Mouse (Mus musculus): Measurements from ENCODE around the gene Sept5.

Gene Sept5

DNA sequence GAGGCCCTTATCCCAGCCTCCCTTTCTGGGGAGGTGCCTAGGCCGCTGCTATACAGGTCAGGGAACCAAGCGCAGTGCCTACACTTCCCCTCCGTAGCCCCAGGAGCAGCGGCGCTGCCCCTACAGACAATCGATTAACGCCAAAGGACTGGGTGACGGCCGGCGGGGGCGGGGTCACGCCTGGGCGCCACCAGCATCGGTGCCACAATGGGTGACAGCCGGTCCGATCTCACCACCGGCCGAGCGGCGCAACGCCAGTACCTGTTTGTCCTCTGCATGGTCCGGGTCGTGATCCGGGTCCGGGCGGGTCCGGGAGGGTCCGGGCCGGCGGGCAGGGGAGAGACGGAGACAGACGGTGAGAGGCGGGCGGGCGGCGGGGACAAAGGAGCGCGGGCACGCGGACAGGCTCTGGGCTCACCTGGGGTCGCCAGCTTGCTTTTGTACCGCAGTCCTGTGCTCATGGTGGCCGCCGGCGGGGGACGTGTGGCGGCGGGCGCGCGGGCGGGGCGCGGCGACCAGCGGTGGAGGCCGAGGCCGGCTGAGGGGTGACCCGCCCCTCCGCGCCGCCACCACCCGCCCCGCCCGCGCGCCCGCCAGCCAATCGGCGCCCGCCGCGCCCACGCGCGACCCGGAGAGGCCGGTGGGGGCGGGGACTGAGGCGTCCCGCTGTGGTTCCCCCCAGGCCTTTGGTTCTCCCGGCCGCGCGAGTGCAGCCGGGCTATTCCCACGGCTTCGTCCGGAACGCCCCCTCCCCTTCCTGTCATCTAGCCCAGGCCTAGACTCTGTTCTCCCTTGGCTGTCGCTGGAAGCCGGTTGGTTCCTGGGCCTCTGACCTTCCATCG is at the start of gene Sept5:
TSS of gene Sept5 (minus strand) at position 565 of the 842 bp plus-strand sequence.
- DNase-seq (ENCODE audit: low spot score in 2 of 2), result peak; percentile 64 to 73

DNA sequence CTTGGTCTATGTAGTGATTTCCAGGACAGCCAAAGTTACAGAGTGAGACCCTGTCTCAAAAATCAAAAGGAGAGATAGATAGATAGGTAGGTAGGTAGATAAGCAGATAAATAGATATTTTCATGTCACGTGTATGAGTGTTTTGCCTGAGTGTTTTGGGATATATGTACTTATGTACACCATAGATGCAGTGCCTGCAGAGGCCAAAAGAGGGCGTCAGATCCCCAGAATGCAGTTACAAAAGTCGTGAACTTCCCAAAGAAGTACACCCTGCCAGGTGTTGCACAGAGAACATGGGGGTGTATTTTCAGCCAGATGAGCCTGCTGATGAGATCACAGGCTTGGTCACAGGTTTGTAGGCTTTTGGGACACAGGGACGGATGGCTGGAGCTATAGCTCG is 49.4 kb upstream of the Sept5 start:
- no peak for DNase-seq (ENCODE audit: low spot score in 2 of 2)

GRCm38 (mm10) chr16:18677746-18678679 is 48.3 kb upstream of the Sept5 start:
- peak; percentile 40 to 68 for DNase-seq (ENCODE audit: low spot score in 2 of 2)

DNA sequence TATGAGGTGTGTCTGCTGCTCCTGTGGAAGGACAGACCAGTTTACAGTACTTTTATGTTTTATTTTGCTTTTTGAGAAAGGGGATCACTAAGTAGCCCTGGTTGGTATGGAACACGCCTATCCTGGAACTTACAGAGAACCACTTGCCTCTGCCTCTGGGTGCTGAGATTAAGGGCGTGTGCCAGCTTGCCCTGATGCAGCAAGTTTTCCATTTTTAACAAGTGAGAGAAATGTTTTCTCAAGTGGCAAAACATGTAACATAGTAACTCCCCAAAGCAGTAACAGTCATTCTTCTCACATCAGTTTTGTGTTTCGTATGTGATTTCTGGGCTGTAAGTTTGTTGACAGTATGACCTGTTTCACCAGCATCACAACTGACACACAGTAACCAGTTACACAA is 43.3 kb upstream of the Sept5 start:
- no peak for DNase-seq (ENCODE audit: low spot score in 2 of 2)

GRCm38 (mm10) chr16:18672027-18672426 is 42.3 kb upstream of the Sept5 start:
- DNase-seq (ENCODE audit: low spot score in 2 of 2), result no peak

GRCm38 (mm10) chr16:18669914-18670313 is 40.2 kb upstream of the Sept5 start:
- DNase-seq (ENCODE audit: low spot score in 2 of 2), result no peak

DNA sequence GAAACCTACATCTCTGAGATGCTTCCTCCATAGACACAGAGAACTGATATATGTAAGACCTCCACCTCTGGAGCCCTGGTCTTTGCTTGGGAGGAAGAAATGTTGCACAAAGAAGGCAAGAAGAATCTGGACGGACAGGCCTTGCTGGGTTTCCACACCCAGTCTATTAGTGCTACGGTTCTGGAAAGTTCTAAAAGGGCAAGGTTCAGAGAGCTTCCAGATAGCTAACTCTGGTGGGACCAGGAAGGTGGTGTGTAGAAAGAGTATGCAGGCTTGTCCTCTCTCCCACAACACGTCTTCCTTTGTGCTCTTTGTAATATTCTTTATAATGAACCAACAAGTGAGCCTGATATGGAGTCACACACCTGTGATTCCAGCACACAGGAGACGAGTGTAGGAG is 28.8 kb upstream of the Sept5 start:
- DNase-seq (ENCODE audit: low spot score in 2 of 2), result no peak

DNA sequence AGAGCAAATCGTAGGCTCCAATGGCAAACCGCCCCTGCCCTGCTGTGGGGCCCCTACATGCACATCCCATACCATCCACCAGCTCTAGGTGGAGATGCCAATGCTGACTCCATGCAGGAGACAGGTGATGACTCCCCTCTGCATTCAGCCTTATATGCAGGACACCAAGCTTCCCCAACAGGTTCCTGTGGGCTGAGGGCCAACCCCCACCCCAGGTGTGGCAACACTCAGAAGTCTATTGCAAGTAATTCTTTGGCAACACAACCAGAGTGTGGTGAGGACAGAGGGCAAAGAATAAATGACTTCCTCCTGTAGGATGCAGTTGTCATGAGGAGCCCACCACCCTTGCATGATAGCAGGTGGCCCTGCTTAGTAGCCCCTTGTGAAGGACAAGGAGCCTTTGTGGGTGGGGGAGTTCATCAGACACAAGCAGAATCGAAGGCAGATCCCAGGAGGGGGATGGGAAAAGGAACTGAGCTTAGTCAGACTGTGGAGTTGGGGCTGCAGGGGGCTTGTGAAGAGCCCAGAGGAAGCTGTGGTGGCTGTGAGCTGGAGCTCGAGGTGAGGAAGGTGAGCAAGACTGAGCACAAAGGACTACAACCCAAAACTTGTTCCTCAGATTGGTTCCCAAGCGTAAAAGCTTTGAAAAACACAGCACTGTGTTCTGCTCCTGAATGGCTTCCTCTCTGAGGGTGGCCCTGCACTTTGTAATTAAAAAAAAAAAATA is 25.8 kb upstream of the Sept5 start:
- DNase-seq (ENCODE audit: low spot score in 2 of 2), result no peak

DNA sequence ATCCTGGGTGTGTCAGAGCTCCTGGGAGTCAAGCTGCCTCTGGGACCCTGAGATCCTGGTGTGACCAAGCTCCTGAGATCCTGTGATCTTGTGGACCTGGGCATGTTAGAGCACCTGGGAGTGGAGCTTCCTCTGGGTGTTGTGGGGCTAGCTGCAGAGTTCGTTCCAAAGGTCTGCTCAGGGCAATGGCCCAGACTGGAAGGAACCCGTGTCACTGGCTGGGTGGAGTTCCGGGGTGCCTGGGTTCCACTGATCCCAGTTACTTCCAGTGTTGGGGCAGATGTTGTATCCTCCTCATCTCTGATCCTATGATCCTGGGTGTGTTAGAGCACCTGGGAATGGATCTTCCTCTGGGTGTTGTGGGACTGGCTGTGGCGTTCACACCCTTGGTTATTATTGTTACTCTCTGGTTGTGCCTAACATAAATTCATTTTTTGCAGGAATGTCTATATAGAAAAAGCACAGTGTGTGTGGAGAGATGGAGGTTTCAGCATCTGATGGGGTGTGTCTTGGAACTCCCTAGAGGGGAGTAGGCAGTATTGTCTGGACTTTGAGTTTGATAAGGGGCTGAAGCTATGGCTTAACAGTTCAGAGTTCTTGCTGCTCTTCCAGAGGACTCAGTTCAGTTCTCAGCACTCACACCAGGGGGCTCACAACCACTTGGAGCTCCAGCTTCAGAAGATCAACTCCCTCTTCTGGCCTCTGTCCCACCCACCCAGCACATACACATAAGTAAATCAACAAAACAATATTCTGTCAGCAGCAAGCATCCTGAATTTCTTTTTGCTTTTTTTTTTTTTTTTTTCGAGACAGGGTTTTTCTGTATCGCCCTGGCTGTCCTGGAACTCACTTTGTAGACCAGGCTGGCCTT is 23.8 kb upstream of the Sept5 start:
- no peak for DNase-seq (ENCODE audit: low spot score in 2 of 2)

- no peak for DNase-seq (ENCODE audit: low spot score in 2 of 2)
Observed at GRCm38 (mm10) chr16:18649126-18649525, 19.4 kb upstream of the Sept5 start.

DNA sequence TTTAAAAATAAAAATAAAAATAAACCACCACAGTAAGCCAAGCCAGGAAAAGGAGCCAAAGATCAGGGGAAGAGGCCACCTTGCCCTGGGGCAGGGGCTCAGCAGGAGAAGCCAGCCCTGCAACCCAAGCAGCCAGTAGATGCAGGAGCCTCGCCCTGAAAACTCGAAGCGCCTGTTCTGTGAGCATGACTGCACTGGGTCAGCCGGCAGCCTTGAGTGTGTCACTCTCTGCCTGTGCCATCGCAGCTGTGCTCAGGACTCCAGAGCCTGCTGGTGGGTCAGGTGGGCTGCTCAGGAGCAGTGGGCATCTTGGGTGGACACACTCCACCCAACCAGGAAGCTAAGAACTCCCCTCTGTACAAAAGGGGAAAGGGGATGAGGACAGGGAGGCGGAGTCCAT is 15.6 kb upstream of the Sept5 start:
- DNase-seq (ENCODE audit: low spot score in 2 of 2), result no peak

DNA sequence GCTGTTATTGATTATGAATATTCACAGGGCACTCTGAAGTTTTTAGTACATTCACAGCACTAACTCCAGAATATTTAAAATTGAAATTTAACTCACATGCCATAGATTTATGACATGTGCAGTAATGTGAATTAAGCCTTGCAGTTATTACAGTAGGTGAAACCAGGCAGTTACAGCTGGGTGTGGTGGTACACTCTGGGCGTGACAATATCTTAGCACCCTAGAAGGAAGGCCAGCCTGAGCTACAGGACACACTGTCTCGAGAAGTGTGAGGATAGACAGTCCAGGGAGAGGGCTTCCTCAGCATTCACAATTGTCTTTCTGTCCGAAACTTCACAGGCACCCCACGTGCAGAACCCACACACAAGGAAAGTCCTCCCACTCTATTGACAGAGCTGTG is 14.7 kb upstream of the Sept5 start:
- DNase-seq (ENCODE audit: low spot score in 2 of 2), result no peak

DNA sequence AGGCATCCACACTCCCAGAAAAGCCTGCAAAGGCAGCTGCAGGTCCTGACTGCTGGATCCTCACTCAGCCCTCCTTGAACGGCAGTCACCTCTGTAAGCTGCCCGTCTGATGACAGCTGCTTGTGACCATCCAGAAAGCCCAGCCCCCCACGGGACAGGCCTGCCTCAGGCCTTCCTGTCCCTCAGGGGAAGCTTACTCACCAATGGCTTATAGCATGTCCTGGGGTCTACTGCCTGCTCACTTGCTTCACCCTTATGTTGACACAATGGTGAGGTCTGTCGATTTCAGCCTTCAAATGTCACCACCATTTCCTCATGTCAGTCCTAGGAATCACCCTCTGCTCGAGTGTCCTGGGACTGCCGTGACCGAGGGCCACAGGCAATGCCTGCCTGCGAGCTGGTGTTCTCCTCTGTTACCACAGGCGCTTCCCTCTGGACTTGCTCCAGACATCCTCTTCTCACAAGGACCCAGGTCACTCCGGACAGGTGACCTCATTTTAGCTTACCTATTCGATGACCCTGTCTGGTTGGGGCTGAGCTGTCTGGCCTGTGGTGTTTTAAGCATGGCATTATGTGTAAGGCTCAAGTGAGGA is 13.7 kb upstream of the Sept5 start:
- no peak for DNase-seq (ENCODE audit: low spot score in 2 of 2)

DNA sequence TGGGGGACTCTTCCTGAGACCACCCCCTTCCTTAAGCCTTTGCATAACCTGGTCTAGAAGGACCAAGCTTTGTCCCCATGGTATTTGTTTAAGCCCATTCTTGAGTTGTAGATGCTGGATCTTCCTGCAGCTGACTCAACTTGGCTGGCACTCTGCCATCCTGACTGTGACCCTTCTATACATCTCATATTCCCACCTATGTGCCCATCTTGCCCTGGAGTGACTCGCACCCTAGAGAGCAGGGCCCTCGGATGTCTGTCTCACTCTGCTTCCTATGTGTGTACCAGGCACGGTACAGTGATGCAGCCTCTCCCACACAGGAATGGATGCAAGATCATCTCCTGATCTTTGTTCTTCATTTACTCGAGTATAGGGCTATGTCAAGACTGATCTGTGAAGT is 13.1 kb upstream of the Sept5 start:
- DNase-seq (ENCODE audit: low spot score in 2 of 2), result no peak

DNA sequence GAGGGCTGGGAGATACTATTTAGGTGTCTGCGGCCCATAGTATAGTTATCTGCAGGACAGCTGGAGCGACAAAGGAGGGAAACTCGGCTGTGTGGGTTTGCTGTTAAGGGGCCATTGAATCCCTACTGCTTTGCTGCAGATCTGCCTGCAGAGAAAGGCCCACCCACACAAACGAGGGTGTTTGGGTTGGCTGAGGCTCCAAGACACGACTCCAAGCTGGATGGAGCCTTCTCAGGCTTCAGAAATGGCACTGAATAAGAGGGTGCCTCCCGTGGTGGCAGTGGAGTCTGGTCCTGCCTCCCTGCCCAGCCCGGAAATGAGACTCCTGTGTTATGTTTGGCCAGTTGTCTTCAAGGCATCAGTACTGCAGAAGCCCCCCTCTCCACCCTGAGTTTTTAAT is 12.5 kb upstream of the Sept5 start:
- peak; percentile 43 to 73 for DNase-seq (ENCODE audit: low spot score in 2 of 2)

DNA sequence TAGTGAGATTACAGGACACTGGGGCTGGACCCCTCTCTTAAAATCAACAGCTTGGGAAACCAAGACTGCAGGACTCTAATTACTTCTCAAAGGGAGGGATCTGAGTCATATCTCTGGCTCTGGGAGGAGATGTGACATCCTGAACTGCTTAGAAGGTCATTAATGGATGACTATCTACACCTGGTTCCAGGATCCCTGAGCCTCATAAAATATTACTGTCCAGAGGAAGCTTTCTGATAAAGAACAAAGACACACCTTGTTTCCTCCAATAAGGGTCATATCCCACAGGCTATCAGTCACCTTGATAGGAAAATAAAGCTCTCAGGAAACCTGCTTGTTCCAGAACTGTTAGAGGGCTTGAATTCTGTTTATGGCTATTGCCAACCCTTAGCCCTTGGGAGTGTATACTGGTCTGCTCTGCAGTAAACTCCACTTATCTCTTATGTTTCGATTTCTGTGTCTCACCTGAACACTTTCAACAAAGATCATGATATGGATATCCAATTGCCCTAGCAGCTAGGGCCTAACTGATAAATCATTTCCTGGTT is 9.7 kb upstream of the Sept5 start:
- DNase-seq (ENCODE audit: low spot score in 2 of 2), result no peak

DNA sequence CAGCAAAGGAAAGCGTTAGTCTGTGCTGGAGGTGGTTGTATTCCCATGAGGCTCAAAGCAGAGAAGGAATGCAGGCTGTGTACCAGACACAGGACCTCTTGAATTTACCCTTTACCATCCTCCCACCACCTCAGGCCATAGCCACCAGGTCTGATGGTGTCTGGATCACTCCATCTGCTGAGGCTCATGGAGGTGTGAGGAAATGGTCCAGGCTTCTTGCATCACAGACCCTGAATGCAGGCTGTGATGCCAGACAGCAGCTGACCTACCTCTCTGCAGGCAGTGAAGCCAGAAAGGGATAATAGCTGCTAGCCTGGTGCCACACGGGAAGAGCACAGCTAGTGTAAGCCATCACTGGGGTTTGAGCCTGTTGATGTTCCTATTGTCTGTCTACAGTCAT is 8.6 kb upstream of the Sept5 start:
- no peak for DNase-seq (ENCODE audit: low spot score in 2 of 2)

- DNase-seq (ENCODE audit: low spot score in 2 of 2), result no peak
Observed at GRCm38 (mm10) chr16:18636804-18637203, 7.0 kb upstream of the Sept5 start.

- no peak for DNase-seq (ENCODE audit: low spot score in 2 of 2)
Observed at GRCm38 (mm10) chr16:18636401-18636800, 6.6 kb upstream of the Sept5 start.

DNA sequence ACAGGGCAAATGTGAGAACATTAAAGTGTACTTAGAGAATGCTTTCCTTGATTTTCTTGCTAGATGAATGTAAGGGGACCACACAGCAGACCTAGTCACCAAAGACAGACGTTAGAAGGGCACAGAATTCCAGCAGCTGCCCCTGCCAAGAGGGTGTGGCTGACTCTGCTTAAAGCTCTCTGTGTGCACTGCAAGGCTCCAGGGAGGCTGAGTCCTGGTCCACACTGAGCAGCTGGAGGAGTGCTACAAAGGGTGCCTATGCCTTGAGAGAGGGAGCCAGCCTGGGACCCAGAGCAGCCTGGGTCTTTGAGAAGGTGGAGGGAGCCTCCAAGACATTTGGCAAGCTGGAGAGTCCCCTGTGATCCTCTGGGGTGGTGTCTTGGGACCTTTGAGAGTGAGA is 3.6 kb upstream of the Sept5 start:
- no peak for DNase-seq (ENCODE audit: low spot score in 2 of 2)

All from frontal cortex, postnatal 36 days (tissue).